Mouse (Mus musculus) E14TG2a.4 (cell line): Measurements from ENCODE around the gene Creb5.

Experiments used
- CTCF ChIP-seq: conservative IDR thresholded peaks from 2 replicates; pipeline ENCODE4 v1.5.1; 2014; ENCODE audit warnings: low read length
- NANOG ChIP-seq: IDR thresholded peaks from 2 replicates; pipeline ENCODE4 v1.6.1; 2014; ENCODE audit warnings: borderline replicate concordance, low read length, mixed read lengths
- POU5F1 ChIP-seq: IDR thresholded peaks from 2 replicates; pipeline ENCODE4 v1.6.1; 2014; ENCODE audit warnings: low read length, borderline replicate concordance

DNA sequence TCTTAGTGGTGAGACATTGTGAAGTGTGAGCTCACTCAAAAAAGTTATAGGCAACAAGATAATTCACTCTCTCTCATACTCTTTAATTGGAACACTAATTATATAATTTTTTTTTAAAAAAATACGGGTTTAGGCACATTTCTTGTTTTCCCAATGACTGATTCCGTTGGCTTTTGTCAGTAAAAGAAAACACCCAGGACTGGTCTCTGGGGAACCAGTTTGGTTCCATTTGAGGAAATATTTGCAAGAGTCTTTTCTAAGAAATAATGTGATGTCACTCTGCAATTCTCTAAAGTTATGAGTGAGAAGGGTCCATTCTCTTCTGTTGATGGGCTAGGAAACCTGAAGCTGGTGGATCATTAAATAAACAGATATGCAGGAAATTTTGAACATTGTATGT is 309.3 kb downstream of the Creb5 start:
- TF ChIP-seq CTCF (no peak), POU5F1 (no peak), NANOG (no peak)
